Mouse (Mus musculus): Measurements from ENCODE around the gene D2hgdh. TPM values are rescaled to one million over a fixed set of nuclear protein-coding genes. Genes with fewer than 3 reads are reported as not detected.
"Not testable (repeated sequence)": the region's sequence is repeated elsewhere in the genome, so short reads cannot be mapped to it uniquely, and the experiment has no call there.

The D2hgdh gene
- total RNA-seq, 2 experiments from 2014 or later: 29.7 to 34.8 TPM

DNA sequence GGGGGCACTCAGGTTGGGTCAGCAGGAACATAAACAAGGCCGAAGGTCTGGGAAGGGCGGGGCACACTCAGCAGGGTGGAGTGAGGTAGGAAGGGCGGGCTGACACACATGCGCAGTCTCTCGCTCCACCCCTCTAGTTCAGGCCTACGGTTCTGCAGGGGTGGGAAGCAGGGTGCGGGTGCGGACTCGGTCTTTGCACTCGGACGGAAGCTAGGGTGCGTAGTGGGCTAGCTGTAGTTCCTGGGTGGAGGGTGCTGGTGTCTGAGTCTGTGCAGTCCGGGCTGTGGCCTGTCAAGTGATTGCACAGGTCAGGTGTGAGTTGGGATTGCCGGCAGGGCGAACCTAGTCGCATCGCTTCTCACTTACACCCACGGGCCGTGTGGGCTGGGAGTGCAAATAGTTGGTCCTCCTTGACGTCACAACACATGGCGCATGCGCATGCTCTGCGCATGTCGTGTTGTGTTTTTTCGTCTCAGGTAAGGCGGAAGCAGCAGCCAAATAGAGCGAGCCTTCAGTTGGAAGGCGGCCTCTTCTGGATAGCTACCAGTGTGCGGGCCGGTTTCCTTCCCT, 481 bp downstream of the D2hgdh start:
- peak; percentile 92 for DNase-seq (ENCODE audit: low spot score)
- intact Hi-C loops (cut with DNase I): no loop called here

DNA sequence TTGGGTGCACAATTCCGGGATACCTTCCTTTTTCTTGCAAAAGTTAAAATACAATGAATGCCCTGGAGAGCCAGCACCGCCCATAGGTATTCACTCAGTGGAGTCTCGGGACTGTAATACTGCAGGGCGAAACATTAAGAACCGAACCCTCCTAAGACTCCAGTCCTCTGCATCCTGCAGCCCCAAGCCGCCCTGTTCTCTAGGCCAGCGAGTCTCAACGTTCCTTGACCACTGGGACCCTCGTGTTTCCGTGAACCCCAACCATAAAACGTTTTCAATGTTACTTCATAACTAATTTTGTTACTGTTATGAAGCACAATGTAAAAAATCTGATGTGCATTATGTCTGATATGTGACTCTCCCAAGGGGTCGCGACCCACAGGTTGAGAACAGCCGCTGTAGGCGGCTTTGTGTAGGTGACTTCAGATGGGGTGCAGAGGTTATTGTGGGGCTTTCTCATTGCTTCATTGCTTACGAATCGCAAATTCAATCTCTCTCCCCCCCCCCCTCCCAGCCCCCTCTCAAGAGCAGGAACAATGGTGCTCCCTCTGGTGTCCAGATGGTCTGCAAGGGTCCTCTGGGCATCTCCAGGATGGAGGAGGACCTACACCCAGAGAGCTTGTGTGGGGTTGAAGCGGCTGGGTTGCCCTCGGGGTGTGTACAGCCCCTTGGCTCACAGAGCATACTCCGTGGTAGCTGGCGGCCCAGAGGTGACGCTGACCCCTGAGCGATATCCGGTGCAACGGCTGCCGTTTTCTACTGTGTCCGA, 1.2 kb downstream of the D2hgdh start:
- intact Hi-C loops (cut with DNase I): no loop called here
- DNase-seq (ENCODE audit: low spot score): no peak

DNA sequence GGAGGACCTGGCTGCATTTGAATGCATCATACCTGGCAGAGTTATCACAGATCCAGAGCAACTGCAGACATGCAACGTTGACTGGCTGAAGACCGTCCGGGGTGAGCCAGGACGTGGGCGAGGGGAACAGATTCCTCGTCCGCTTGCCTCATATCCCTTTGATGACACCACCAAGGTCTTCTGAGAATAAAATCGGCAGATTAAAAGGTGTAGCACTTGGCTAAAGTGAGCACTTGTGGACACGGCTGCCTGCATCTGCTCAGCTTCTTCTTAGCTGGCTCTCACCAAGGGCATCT, 1.8 kb downstream of the D2hgdh start:
- intact Hi-C loops (cut with DNase I): no loop called here
- DNase-seq (ENCODE audit: low spot score): no peak

DNA sequence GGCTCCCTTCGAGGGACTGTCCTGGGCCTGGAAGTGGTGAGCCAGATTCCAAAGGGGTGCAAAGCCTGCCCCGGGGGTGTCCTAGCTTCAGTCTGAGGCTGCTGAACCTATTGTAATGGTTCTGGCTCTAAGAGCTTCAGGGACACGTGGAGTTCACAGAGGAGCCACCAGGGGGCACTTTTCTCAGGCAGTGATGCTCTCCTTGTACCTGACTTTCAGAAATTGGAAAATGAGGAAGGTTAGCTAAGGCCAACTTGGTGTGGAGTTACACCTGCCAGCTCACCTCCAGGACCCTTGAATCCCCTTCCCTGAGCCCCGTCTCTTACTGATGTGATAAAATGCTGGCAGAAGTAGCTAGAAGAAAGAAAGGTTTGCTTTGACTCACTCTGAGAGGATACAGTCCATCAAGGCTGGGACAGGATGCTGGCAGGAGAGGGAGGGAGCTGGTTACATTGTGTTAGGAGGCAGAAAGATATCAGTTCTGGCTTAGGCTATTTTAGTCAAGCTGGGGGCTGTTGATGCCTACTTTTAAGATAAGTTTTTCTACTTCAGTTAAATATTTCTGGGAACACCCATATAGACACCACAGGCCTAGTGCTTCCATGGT, 8.1 kb downstream of the D2hgdh start:
- DNase-seq (ENCODE audit: low spot score): not testable (repeated sequence)
- intact Hi-C loops (cut with DNase I): loop anchor here (10.0 kb wide), 1 partner anchor 242 kb away; no protein-coding TSS in a partner anchor

DNA sequence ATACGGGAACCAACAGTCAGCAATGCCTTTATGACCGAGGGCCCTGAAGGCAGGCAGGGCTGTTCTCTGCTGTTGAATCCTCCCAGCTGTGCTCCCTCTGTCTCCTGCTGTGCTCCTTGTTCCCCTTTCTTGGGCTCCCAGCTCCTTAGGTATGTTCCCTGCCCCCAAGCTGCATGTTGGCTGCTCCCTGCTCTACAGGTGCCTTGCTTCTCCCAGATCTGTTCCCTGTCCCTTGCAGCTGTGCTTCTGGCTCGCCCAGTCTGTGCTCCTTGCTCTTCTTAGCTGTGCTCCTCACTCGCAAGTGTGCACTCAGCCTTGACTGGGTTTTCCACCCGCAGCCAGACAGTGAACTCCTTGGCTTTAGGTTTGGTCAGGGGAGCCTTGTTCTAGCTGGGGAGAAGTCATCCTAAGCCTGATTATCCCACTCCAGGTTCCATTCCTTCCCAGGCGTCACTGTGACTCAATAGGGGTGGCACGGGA, 10.0 kb downstream of the D2hgdh start:
- no peak for DNase-seq (ENCODE audit: low spot score)
- intact Hi-C loops (cut with DNase I): loop anchor here (10.0 kb wide), 1 partner anchor 240 kb away; no protein-coding TSS in a partner anchor

DNA sequence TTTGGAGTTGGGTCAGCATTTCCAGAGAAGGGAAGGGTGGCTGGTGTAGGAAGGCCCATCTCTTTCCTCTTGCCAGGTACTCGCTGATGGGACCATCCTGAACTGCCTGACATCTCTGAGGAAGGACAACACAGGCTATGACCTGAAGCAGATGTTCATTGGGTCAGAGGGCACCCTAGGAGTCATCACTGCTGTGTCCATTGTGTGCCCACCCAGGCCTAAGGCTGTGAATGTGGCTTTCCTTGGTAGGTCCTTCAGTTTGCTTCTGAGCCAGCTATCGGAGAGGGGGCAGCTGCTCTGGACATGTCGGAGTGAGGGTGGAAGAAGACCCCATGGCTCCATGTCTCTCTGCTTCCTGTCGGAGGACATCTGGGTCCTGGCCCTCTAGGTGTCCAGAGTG, 10.5 kb downstream of the D2hgdh start:
- DNase-seq (ENCODE audit: low spot score): no peak
- intact Hi-C loops (cut with DNase I): loop anchor here (10.0 kb wide), 1 partner anchor 240 kb away; no protein-coding TSS in a partner anchor

DNA sequence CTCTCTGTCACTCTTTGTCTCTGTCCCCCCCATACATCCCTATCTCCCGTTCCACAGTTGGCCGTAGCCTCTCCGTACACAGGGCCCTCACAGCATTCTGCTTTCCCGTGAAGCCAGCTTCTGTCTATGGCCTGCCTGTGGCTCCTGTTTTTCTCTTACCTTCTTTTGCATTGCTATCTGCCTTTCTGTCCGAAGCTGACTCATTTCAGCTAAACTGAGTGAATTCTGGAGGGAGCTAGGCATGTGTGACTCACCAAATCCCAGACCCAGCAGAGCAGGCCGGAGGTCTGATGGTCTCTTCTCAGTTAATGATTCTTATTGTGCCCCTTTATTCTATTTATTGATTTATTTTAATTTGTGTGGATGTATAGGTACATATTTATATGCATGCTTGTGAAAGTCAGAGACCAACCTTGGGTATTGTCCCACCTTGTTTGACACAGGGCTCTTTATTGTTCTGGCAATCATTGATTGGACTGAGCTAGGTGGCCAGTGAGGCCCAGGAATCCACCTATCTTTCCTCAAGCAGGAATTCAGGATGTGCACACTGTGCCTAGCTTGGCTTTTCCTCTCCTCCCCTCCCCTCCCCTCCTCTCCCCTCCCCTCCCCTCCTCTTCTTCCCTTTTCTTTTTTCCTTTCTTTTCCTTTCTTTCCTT, 11.3 kb downstream of the D2hgdh start:
- intact Hi-C loops (cut with DNase I): loop anchor here (10.0 kb wide), 1 partner anchor 239 kb away; no protein-coding TSS in a partner anchor
- DNase-seq (ENCODE audit: low spot score): no peak

DNA sequence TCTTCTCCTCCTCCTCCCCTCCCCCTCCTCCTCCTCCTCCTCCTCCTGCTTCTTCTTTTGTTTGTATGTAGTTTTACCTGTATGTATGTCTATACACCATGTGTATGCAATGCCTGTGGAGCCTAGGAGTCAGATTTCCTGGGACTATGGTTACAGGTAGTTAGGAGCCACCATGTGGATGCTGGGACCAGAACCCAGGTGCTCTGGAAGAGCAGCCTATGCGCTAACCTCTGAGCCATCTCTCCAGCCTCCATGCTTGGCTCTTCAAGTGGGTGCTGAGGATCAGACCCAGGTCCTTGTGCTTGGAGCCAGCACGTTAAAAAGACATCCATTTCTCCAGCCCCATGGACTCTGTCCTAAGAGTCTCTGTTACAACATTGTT, 11.8 kb downstream of the D2hgdh start:
- intact Hi-C loops (cut with DNase I): loop anchor here (10.0 kb wide), 1 partner anchor 238 kb away; no protein-coding TSS in a partner anchor

DNA sequence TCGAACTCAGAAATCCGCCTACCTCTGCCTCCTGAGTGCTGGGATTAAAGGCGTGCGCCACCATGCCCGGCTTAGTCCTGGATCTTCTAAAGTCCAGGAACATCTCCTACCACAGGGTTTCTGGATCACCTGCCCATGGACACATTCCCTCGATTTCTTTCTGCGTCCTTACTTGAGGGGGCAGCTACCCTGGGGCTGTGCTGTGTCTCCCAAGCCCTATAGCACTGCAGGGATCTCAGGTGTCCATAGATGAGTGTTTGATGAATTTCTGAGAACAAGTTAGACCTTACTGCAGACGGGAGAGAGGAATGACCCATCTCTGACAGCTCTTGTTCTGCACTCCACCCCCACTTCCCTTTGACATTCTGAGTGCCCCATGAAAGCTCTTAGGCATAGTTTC, 12.6 kb downstream of the D2hgdh start:
- intact Hi-C loops (cut with DNase I): loop anchor here (10.0 kb wide), 1 partner anchor 237 kb away; no protein-coding TSS in a partner anchor
- no peak for DNase-seq (ENCODE audit: low spot score)

More for the DNA sequence above, 11.8 kb downstream of the D2hgdh start:
- DNase-seq (ENCODE audit: low spot score): no peak

DNA sequence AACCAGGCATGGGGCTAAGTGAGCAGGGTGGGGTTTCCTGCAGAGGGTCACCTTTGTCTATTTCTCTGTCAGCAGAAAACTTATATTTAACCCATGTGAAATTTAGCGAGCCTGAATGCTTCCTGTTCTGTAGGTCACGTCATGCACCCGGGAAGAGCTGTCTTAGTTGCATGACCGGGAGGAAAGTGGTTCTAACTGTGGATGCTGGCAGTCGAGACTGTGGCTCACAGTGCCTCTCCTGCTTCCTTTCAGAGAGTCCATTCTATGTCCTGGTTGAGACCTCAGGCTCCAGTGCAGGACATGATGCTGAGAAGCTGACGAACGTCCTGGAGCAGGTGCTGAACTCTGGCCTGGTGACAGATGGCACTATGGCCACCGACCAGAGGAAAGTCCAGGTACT, 13.9 kb downstream of the D2hgdh start:
- not testable (repeated sequence) for DNase-seq (ENCODE audit: low spot score)
- intact Hi-C loops (cut with DNase I): loop anchor here (10.0 kb wide), 1 partner anchor 236 kb away; no protein-coding TSS in a partner anchor

DNA sequence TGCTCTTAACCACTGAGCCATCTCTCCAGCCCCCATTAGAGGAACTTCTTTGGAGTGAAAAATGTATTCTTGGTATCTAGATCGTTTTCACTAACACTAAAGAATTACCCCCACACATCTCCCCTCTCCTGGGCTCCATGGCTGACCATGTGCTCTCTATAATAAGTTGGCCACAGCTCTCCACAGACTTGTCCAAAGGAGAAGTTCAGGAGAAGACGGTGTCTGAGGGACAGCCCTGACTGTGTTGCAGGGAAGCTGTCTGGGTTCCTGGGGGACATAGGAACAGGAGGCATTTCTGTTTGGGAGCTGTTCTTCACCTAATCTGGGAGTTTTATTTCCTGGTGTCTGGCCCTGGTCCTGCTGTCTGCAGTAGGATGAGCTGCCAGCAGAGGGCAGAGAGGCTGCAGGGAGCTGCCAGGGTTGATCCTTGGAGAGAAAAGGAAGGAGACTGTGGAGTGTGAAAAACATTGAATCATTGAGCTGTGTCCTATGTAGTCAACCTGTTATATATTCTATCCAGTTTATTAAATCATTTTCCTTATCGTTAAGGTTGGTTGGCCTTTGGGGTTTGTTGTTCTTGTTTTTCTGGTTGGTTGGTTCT, 21.2 kb downstream of the D2hgdh start:
- DNase-seq (ENCODE audit: low spot score); intact Hi-C loops (cut with DNase I): not testable (repeated sequence)

DNA sequence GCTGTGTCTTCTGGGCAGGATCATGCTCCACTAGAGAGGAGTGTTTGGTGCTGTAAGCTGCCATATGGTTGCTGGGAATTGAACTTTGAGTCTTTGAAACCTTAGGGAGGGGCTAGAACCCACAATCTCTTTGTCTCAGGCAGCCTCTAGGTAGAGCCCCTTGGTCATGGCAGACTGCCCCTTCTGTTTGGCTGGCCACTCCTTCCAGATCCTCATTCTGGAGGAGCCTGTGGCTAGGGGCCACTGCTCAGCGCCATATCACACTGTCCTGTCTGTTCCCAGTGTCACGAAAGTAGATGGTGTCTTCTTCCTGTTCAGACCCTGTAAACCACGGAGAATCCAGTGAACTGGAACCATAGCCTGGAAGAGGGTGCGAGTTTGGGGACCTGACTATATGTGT, 31.1 kb downstream of the D2hgdh start:
- DNase-seq (ENCODE audit: low spot score): not testable (repeated sequence)
- intact Hi-C loops (cut with DNase I): loop anchor here (2.0 kb wide), 1 partner anchor 65 kb away; no protein-coding TSS in a partner anchor

DNA sequence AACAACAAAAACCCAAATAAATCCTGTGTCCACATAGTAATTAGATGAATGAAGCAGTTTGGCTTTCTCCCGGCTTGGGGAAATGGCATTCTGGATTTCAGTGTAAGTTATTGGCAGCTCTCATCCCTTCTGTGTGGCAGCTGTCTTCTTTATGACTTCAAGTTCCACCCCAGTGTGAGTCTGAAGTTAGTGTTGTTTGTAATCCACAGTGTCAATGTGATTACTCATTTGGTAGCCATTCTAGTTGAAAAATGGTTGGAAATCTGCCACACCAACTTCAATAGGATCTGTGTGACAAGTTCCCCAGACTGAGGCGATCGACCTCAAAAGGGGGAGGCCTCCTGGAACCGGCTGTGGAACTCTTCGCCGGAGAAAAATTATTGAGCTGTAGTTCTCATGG, 32.7 kb downstream of the D2hgdh start:
- DNase-seq (ENCODE audit: low spot score): no peak
- intact Hi-C loops (cut with DNase I): loop anchor here (2.0 kb wide), 1 partner anchor 63 kb away; no protein-coding TSS in a partner anchor

DNA sequence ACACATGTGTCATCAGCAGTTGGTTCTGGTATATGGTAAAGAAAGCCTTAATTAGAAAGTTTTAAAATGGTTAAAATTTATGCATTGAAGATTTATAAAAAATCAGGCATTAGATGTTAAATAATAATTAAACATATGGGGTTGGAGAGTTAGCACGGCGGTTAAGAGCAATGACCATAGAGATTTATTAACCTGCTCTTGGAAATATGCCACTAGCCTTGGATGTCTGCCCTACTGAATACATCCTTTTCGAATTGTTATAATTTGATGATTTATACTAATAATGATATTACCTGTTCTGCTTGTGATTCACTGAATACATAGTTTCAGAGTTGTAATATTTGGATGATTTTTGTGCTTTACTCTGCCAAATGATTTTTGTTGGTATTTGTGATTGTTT, 33.3 kb downstream of the D2hgdh start:
- intact Hi-C loops (cut with DNase I): loop anchor here (2.0 kb wide), 1 partner anchor 63 kb away; no protein-coding TSS in a partner anchor
- DNase-seq (ENCODE audit: low spot score): no peak

DNA sequence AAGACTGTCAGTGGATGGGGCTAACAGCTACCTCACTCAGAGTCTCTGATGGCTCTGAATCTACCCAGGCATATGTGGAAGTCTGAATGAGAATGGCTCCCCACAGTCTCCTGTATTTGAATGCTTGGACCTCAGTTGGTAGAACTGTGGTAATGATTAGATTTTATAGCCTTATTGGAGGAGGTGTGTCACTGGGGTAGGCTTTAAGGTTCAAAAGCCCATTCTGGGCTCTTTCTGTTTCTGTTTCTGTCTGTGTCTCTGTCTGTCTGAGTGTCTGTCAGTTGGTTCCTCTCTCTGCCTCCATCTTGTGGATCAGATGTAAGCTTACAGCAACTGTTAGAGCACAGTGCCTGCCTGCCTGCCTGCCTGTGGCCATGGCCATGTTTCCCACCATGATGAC, 34.9 kb downstream of the D2hgdh start:
- intact Hi-C loops (cut with DNase I): no loop called here

DNA sequence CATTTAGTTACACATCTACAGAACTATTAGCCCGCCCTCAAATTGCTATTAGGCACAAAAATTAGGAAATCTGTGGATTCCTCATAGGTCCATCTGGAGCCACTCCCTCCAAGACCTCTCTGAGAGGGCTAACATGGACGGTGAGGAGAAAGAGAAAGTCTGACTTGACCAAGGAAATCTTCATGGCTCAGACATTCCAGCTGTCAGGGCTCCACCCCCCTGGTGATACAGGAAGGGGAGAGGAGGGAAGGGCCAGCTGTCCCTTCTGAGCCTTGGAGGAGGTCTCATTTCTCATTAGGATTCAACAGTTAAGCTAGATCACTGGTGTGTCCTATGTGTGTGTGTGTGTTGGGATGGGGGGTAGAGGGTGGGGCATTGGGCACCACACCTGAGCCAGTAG, 36.3 kb downstream of the D2hgdh start, which contains the start of gene Gal3st2:
Gene Gal3st2 (plus strand): TSS at position 259 of the 400 bp plus-strand sequence.
- DNase-seq (ENCODE audit: low spot score); intact Hi-C loops (cut with DNase I): not testable (repeated sequence)

More for the DNA sequence above, 34.9 kb downstream of the D2hgdh start:
- no peak for DNase-seq (ENCODE audit: low spot score)

DNA sequence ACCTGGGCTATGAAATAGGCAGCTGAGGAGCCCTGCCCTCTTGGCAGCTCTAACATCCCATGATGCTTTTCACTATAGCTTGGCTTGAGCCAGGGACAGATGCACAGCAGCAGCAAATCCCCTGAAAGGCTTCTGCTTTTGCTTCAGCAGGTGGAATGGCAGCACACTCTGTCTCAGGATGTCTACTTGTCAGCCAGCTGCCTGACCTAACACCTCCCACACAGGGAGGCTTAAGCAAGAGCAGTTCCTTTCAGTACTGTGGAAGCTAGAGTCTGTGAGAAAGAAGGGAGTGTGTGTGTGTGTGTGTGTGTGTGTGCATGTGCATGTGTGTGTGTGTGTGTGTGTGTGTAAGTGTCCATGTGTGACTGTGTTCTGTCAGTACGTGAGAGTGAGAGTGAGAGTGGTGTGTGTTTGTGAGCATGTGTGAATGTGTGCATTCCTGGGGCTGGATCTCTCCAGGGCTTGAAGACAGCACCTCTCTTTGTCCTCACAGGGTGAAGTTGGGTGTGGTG, 46.9 kb downstream of the D2hgdh start:
- DNase-seq (ENCODE audit: low spot score); intact Hi-C loops (cut with DNase I): not testable (repeated sequence)

DNA sequence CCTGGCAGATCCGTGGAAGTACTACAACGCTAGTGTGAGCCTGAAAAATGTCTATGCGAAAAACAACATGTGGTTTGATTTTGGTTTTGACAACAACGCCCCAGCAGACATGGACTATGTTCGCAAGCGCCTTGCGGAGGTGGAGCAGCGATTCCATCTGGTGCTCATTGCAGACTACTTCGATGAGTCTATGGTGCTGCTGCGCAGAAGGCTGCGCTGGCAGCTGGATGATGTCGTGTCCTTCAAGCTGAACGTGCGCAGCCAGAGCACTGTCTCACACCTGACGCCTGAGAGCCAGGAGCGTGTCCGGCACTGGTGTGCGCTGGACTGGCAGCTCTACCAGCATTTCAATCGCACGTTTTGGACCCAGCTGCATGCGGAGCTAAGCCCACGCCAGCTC, 49.7 kb downstream of the D2hgdh start:
- intact Hi-C loops (cut with DNase I); DNase-seq (ENCODE audit: low spot score): not testable (repeated sequence)

DNA sequence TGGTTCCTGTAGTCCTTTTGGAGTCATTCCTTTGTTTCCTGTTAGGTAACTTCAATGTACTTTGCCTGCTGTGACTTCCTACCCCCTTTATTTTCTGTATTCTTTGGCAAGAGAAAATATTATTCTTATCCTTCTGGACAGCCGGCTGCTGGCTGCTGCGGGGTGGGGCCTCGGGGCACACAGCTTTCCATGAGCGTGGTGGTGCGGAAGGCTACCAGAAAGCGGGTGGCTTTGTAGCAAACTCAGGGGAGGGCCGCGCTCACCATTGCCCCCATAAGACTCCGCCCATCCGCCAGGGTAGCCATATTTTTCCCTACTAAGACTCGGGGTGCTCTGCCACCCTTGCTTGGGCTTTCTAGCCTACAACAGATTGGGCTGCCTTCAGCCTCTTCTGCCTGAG, 57.1 kb downstream of the D2hgdh start:
- DNase-seq (ENCODE audit: low spot score); intact Hi-C loops (cut with DNase I): not testable (repeated sequence)

Measured in heart, postnatal 25 days (tissue).